8 mouse cellular contexts compared by ENCODE assay signal in the genomic region with DNA sequence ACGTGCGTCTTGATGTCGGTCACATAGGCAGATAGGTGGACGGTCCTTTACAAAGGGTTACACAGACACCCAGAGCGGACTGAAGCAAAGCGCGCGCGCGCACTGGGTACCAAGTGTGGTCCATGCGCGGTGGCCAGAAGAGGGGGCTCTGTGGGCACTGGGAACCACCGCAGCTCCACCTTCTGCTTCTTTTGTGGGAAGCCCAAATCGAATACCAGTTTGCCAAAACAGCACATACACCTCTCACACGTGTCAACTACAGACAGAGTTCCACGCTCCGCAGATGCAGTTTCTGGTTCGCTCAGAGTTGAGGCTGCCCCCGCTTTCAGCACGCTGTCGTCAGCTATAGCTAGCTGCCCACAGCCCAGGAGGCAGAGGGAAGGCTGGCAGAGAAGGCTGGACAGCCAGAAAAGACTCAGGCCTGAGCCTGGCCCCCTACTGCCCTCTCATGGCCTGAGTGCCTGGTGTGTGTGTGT. TPM values are rescaled to one million over a fixed set of nuclear protein-coding genes. Genes with fewer than 3 reads are reported as not detected.
A peak's percentile ranks its signal among the peaks of the same experiment; 100 is the strongest.
DNase-seq lines count a peak whose midpoint lies in the region; ATAC-seq lines count a peak whose summit lies in the region.

No protein-coding gene starts in this region.

- peak overlapping the region; percentile 64 for H3K9ac ChIP-seq in kidney, embryonic 16.5 days (replicated peaks; ENCODE audit: low read length)
- no peak overlapping the region for H3K9ac ChIP-seq in liver, embryonic 13.5 days

- WGBS in kidney, embryonic 16.5 days, result under 1% methylated on average over 21 of the region's 21 CpGs
- 3% methylated on average over 21 of the region's 21 CpGs for WGBS in liver, embryonic 13.5 days (ENCODE audit: insufficient replicate concordance)

- DNase-seq in Muller cell, postnatal 12 days (ENCODE audit: inconsistent ontology term), result peak; percentile 70
- DNase-seq in c-Kit-positive CD71-negative TER-119-negative erythroid progenitor cells, embryonic 14.5 days (ENCODE audit: low read depth), result peak; percentile 13
- peak; percentile 20 for DNase-seq in gastrocnemius, postnatal 14 days
- no peak for DNase-seq in liver, embryonic 13.5 days
- DNase-seq in retina, embryonic 14.5 days (ENCODE audit: low spot score), result peak; percentile 74
- no peak for DNase-seq in natural killer cell, adult 2 months (ENCODE audit: low spot score in 2 of 2)
- no peak for DNase-seq in cerebellum, adult 8-10 months

- H3K4me1 ChIP-seq in kidney, embryonic 16.5 days (ENCODE audit: insufficient read depth, low read length), result peaks cover 23% of the 10 kb centered on the region
- 0 out of 2 replicates have a peak, but pooled peaks cover 2% of the 10 kb centered on the region for H3K4me1 ChIP-seq in liver, embryonic 13.5 days (replicated peaks)

- no peaks in the 10 kb centered on the region for H3K9me3 ChIP-seq in kidney, embryonic 16.5 days (ENCODE audit: low read length)
- no peaks in the 10 kb centered on the region for H3K9me3 ChIP-seq in liver, embryonic 13.5 days (replicated peaks)

- H3K36me3 ChIP-seq in kidney, embryonic 16.5 days (ENCODE audit: insufficient read depth, low read length), result no peaks in the 10 kb centered on the region
- no peaks in the 10 kb centered on the region for H3K36me3 ChIP-seq in liver, embryonic 13.5 days

- intact Hi-C loops in gastrocnemius, postnatal 14 days (cut with DNase I; ENCODE audit: low total_unique reads), result loop anchor here (10.0 kb wide), 1 partner anchor 112 kb away; no protein-coding TSS in a partner anchor

- H3K4me3 ChIP-seq in kidney, embryonic 16.5 days (ENCODE audit: low read length), result peak overlapping the region; percentile 59
- H3K4me3 ChIP-seq in liver, embryonic 13.5 days (replicated peaks), result peak overlapping the region; percentile 17; the same call in 1 of the 2 replicates

- peak overlapping the region; percentile 97 for H3K4me2 ChIP-seq in kidney, embryonic 16.5 days (replicated peaks; ENCODE audit: low read depth, low read length)
- peak overlapping the region; percentile 50 for H3K4me2 ChIP-seq in liver, embryonic 13.5 days

- peak; percentile 68 for ATAC-seq in kidney, embryonic 16.5 days (ENCODE audit: low FRiP score, low TSS enrichment)
- 0 out of 2 replicates have a peak, but pooled peaks have one; percentile 34 for ATAC-seq in liver, embryonic 13.5 days (ENCODE audit: low read depth)

- H3K27me3 ChIP-seq in kidney, embryonic 16.5 days (ENCODE audit: insufficient read depth, low read length), result peaks cover 21% of the 10 kb centered on the region
- H3K27me3 ChIP-seq in liver, embryonic 13.5 days, result peaks cover 31% of the 10 kb centered on the region

- H3K27ac ChIP-seq in kidney, embryonic 16.5 days (ENCODE audit: low read length), result no peak overlapping the region
- H3K27ac ChIP-seq in liver, embryonic 13.5 days, result no peak overlapping the region

RNA-seq across cellular contexts. Expression of gene Dkk2, which starts 2.0 kb away (rescaled TPM):
- total RNA-seq in gastrocnemius, postnatal 14 days (2021), result 1 to 10 TPM; 7.4 to 8.0 TPM
- 13.1 and 14.4 TPM in 2 replicates for polyA plus RNA-seq in kidney, embryonic 16.5 days (2015; fragmentation: Nextera tagmentation; extraction: Ambion mirVana)
- polyA plus RNA-seq in liver, embryonic 13.5 days (2015; fragmentation: Nextera tagmentation; extraction: Ambion mirVana), result 0.56 and 0.65 TPM in 2 replicates

Comparison
In these comparisons a context has a peak if more than half of its experiments do, and no peak if none do; other contexts are left out.
1. DNase-seq: peak in Muller cell, postnatal 12 days (single experiment), c-Kit-positive CD71-negative TER-119-negative erythroid progenitor cells, embryonic 14.5 days (single experiment), gastrocnemius, postnatal 14 days (single experiment) and retina, embryonic 14.5 days (single experiment); none in liver, embryonic 13.5 days (single experiment), natural killer cell, adult 2 months (0 of 2) and cerebellum, adult 8-10 months (single experiment).